Mouse (Mus musculus) midbrain, postnatal 0 days (tissue): ENCODE data around the gene Men1. TPM values are rescaled to one million over a fixed set of nuclear protein-coding genes. Genes with fewer than 3 reads are reported as not detected.

Source experiments
- ATAC-seq: fragments of 200-750 bp; cut with Nextera tagmentation; 2 replicates; pipeline ENCODE4 v1.8.0; 2017; ENCODE audit warnings: moderate number of reproducible peaks, mild to moderate bottlenecking, moderate TSS enrichment, moderate library complexity; ENCODE audit not compliant: low FRiP score
- DNase-seq: peaks from one replicate; pipeline ENCODE4 v3.0.0-alpha.2; 2015; ENCODE audit warnings: low spot score
- H3K27ac ChIP-seq: fragments of 300-500 bp; sonication (generic); 2 replicates; pipeline ENCODE4 v1.5.1; 2014; ENCODE audit warnings: low read depth, mild to moderate bottlenecking, low read length, mixed read lengths
- H3K27me3 ChIP-seq: fragments of 300-500 bp; sonication (generic); 2 replicates; pipeline ENCODE4 v1.6.1; 2014; ENCODE audit warnings: low read length, control low read depth, mixed read lengths; ENCODE audit not compliant: insufficient read depth
- H3K36me3 ChIP-seq: fragments of 300-500 bp; sonication (generic); 2 replicates; pipeline ENCODE4 v1.6.1; 2014; ENCODE audit warnings: low read length, control low read depth, mixed read lengths; ENCODE audit not compliant: insufficient read depth
- H3K4me1 ChIP-seq: fragments of 300-500 bp; sonication (generic); 2 replicates; pipeline ENCODE4 v1.6.1; 2014; ENCODE audit warnings: mild to moderate bottlenecking, control low read depth, antibody characterized with exemption, low read length, mixed read lengths; ENCODE audit not compliant: insufficient read depth
- H3K4me2 ChIP-seq: fragments of 300-500 bp; sonication (generic); 2 replicates; pipeline ENCODE4 v1.6.1; 2014; ENCODE audit warnings: low read depth, mild to moderate bottlenecking, low read length, mixed read lengths; ENCODE audit not compliant: poor library complexity, severe bottlenecking
- H3K4me3 ChIP-seq: fragments of 300-500 bp; sonication (generic); 2 replicates; pipeline ENCODE4 v1.5.1; 2014; ENCODE audit warnings: low read depth, mild to moderate bottlenecking, low read length, moderate library complexity
- H3K9ac ChIP-seq: fragments of 300-500 bp; sonication (generic); replicated peaks from 2 replicates; pipeline ENCODE4 v1.6.1; 2014; ENCODE audit warnings: mild to moderate bottlenecking, low read length, moderate library complexity, mixed read lengths; ENCODE audit not compliant: poor library complexity, severe bottlenecking
- H3K9me3 ChIP-seq: fragments of 300-500 bp; sonication (generic); 2 replicates; pipeline ENCODE4 v1.6.1; 2016; ENCODE audit warnings: low read length, control low read depth
- CTCF ChIP-seq: IDR thresholded peaks from 2 replicates; pipeline ENCODE4 v1.5.1; 2016; ENCODE audit warnings: antibody characterized with exemption, mild to moderate bottlenecking
- WGBS: fragments of 180-500 bp; shearing (Covaris S2); extraction: QIAGEN DNeasy Blood & Tissue Kit; methylation state at CpG from one replicate; pipeline ENCODE4 v1.1.7; 2014; 5-methylcytosine and 5-hydroxymethylcytosine counted together
- polyA plus RNA-seq: library from polyadenylated mRNA; unstranded; fragments of >200 nt; fragmentation: Nextera tagmentation; extraction: Ambion mirVana; gene quantifications from 2 replicates; pipeline ENCODE4 v1.2.1, GENCODE M21; 2015
- total RNA-seq: library from RNA; depleted of rRNA; stranded (reverse); fragments of >200 nt; gene quantifications from 2 replicates; pipeline ENCODE4 v1.2.3, GENCODE M21; 2014

The Men1 gene
- total and polyA plus RNA-seq, 2 experiments from 2014 or later = 56.8 to 85.6 TPM

DNA sequence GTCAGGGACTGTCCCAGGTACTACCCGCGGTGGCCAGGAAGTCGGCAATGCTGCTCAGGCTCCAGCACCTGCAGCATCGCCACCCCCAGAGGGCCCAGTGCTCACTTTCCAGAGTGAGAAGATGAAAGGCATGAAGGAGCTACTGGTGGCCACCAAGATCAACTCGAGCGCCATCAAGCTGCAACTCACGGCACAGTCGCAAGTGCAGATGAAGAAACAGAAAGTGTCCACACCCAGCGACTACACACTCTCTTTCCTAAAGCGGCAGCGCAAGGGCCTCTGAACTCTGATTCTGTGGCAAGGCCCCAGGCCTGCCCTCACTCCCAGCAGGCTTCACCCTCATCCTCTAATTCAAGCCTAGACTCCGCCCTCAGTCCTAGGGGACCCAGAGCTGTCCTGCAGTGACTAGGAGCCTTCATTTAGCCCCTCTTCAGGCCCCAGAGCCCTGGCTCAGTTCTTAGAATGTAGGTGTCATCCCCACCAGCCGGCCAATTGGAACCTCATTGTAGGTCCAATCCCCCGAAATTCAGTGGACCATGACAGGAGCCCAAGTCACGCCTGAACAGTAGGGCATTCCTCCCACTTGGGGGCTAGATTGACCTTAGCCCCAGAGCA, 5.2 kb downstream of the Men1 start:
- H3K9me3 ChIP-seq = no peaks in the 10 kb centered on the region
- H3K27ac ChIP-seq = no peak overlapping the region
- H3K4me2 ChIP-seq = no peak overlapping the region; the same call in 1 of the 2 replicates
- H3K36me3 ChIP-seq = peaks cover 53% of the 10 kb centered on the region
- ATAC-seq (no peak), DNase-seq (no peak)
- 61% methylated on average over 15 of the region's 15 CpGs for WGBS
- peak; percentile 48 for TF ChIP-seq CTCF
- no peak overlapping the region for H3K9ac ChIP-seq
- peaks cover 11% of the 10 kb centered on the region for H3K4me1 ChIP-seq
- no peak overlapping the region for H3K4me3 ChIP-seq
- no peaks in the 10 kb centered on the region for H3K27me3 ChIP-seq

DNA sequence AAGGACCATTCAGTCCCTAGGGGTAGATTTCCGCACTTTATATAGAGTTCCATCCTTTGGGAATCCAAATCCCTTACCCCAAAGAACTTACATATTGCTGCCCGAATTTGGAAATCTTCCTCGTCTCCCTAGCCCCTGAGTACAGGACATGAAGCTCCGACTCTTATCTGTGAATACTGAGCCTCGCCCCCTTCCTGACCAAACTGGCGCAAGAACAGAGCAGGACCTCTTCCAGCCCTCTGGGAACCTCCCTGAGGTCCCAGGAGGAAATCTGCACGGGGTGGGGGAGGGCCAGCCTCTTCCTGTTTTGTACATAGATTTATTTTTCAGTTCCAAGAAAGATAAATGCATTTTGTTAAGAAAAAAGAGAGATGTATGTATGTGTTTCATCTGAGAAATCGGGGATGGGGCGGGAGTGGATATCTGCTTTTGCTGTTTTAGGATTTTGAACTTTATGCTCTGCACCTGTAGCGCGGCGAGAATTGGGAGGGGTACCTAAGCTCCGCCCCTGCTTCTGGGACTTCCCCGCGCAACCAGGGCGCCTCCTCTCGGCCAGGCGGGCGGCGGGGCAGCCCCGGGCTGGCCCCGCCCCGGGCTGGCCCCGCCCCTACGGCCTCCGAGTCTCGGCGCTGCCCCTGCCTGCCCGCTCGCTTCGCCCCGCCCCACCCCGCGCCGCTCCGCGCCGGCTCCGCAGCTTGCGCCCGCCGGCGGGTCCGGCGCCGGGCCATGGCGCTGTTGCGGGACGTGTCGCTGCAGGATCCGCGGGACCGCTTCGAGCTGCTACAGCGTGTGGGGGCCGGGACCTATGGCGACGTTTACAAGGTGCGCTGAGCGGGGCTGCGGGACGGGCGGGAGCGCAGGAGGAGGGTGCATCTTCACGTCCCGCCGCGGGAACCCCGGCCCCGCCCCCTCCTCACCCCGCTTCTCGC, 6.0 kb downstream of the Men1 start, which contains the start of gene Map4k2:
Map4k2 (plus strand) TSS at position 612 of the 929 bp plus-strand sequence.
- Histone ChIP-seq H3K4me2 (peak within 1 kb of the TSS; percentile 62), H3K9ac (peak within 1 kb of the TSS; percentile 55), H3K36me3 (peaks cover 61% of the 10 kb centered on the region), H3K9me3 (no peaks in the 10 kb centered on the region), H3K4me3 (peak within 1 kb of the TSS; percentile 44), H3K27me3 (no peaks in the 10 kb centered on the region), H3K4me1 (peaks cover 11% of the 10 kb centered on the region), H3K27ac (no peak within 1 kb of the TSS; the same call in 1 of the 2 replicates)
- ATAC-seq = peak; percentile 61
- WGBS = 12% methylated on average over 41 of the region's 72 CpGs
- DNase-seq = peak; percentile 67
- peak; percentile 36; the same call in 1 of the 2 replicates for TF ChIP-seq CTCF

DNA sequence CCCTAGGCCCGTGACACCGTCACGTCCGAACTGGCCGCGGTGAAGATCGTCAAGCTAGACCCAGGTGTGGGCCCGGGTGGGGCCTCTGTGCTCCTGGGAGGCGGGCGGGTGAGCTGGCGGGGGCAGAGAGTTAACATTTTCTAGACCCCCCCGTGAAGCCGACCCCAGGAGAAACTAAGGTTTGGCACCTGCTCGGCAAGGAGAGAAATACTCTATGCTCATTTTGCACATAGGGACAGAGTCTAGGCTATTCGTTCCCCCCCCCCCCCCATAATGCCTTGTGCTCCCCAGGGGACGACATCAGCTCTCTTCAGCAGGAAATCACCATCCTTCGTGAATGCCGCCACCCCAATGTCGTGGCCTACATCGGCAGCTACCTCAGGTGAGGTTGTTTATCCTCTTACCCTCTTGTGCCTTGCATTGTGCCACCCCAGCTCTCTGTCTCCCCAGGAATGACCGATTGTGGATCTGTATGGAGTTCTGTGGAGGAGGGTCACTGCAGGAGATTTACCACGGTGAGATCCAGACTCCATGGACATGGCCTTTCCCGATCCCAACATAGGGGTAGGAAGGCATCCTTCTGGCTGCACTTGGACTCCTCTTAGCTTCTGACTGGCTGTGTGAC, 6.8 kb downstream of the Men1 start:
- Histone ChIP-seq H3K9ac (peak overlapping the region; percentile 55), H3K4me2 (peak overlapping the region; percentile 62), H3K9me3 (no peaks in the 10 kb centered on the region), H3K27me3 (no peaks in the 10 kb centered on the region), H3K36me3 (peaks cover 69% of the 10 kb centered on the region), H3K4me1 (peaks cover 4% of the 10 kb centered on the region), H3K27ac (no peak overlapping the region; the same call in 1 of the 2 replicates), H3K4me3 (peak overlapping the region; percentile 44)
- WGBS = 12% methylated on average over 23 of the region's 23 CpGs
- ATAC-seq (peak; percentile 14; the same call in 1 of the 2 replicates), DNase-seq (no peak)
- TF ChIP-seq CTCF = no peak

DNA sequence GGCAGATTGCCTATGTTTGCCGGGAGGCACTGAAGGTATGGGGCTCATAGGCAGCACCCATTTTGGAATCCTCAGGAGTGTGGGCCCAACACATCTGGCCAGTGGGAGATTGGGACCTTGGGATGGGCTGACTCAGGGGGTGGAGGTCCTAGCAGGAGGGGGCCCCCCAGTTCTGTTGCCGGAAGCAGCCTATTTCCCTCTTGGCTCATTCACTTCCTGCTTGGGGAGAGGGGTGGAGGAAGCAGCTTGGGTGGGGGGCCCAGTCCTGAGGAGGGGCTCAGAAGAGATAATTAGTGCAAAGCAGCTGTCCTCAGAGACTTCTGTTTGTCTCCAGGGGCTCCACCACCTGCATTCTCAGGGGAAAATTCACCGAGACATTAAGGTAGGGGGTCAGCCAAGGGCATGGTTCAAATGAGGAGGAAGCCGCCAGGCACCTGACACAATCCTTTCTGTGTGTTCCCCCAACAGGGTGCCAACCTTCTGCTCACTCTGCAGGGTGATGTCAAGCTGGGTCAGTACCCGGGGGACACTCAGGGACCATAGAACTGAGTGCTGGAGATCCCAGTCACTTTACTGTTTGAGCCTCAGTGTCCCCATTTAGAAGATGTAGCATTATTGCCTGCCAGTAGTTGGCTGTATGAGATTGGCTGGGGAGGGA, 7.6 kb downstream of the Men1 start:
- Histone ChIP-seq H3K27me3 (no peaks in the 10 kb centered on the region), H3K36me3 (peaks cover 71% of the 10 kb centered on the region), H3K4me3 (peak overlapping the region; percentile 44; the same call in 1 of the 2 replicates), H3K4me2 (peak overlapping the region; percentile 62; the same call in 1 of the 2 replicates), H3K27ac (no peak overlapping the region), H3K9me3 (no peaks in the 10 kb centered on the region), H3K9ac (no peak overlapping the region), H3K4me1 (no peaks in the 10 kb centered on the region)
- TF ChIP-seq CTCF = no peak
- DNase-seq (no peak), ATAC-seq (no peak)
- WGBS = 77% methylated on average over 5 of the region's 5 CpGs

DNA sequence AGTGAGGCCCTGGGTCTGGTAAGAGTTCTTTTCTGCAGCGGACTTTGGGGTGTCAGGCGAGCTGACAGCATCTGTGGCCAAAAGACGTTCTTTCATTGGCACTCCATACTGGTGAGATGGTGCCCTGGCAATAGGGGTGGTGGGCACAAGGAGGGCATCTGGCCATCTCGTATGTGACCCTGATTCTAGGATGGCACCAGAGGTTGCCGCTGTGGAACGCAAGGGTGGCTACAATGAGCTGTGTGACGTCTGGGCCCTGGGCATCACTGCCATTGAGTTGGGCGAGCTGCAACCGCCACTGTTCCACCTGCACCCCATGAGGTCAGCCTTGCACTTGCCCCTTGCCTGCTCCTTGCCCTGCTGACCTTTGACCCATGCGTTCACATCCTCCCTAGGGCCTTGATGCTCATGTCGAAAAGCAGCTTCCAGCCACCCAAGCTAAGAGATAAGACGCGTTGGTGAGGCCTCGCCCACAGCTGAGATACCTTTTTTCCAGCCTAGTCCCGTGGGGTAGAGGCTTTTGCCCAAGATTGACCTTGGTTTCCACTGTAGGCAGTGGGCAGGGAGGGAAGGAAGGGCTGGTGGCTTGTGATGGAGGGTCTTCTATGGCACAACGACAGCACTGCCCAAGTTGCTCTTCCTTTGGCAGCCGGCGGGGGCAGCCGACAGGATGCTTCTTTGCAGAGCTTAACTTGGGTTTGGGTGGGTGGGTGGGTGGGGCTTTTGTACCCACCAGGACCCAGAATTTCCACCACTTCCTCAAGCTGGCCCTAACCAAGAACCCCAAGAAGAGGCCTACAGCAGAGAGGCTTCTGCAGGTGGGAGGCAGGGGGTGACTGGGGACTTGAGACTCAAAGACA, 8.5 kb downstream of the Men1 start:
- no peak overlapping the region for H3K4me2 ChIP-seq
- no peak overlapping the region for H3K4me3 ChIP-seq
- peaks cover 67% of the 10 kb centered on the region for H3K36me3 ChIP-seq
- no peak overlapping the region for H3K27ac ChIP-seq
- H3K9ac ChIP-seq = no peak overlapping the region
- TF ChIP-seq CTCF = no peak
- no peak for ATAC-seq
- H3K9me3 ChIP-seq = no peaks in the 10 kb centered on the region
- 91% methylated on average over 19 of the region's 19 CpGs for WGBS
- no peaks in the 10 kb centered on the region for H3K4me1 ChIP-seq
- no peak for DNase-seq
- H3K27me3 ChIP-seq = no peaks in the 10 kb centered on the region
